Mouse (Mus musculus): ENCODE measurements around the gene Nras. TPM values are rescaled to one million over a fixed set of nuclear protein-coding genes. Genes with fewer than 3 reads are reported as not detected.
A peak's percentile ranks its signal among the peaks of the same experiment; 100 is the strongest.

Nras gene
- polyA plus RNA-seq, 1 experiment, result not detected

- TF ChIP-seq POLR2A (IDR thresholded peaks at IDR 0.05; ENCODE audit: insufficient read depth, low read depth, low read length) (no peak), CTCF (IDR thresholded peaks at IDR 0.05; ENCODE audit: insufficient read depth, low read depth, low read length) (no peak)
- H3K4me3 ChIP-seq (ENCODE audit: insufficient read depth, low read depth, low read length), result no peak overlapping the region
- no peaks in the 10 kb centered on the region for H3K4me1 ChIP-seq (ENCODE audit: control insufficient read depth, insufficient read depth, low read length)
- 89% methylated on average over 17 of the region's 17 CpGs for WGBS
- no peak overlapping the region for H3K27ac ChIP-seq (ENCODE audit: insufficient read depth, low read depth, low read length)
These were observed 23.9 kb downstream of the Nras start for GRCm38 (mm10) chr3:103081861-103082453.

GRCm38 (mm10) chr3:103082761-103083160, 24.7 kb downstream of the Nras start:
- Histone ChIP-seq H3K27ac (ENCODE audit: insufficient read depth, low read depth, low read length) (no peak overlapping the region), H3K4me1 (ENCODE audit: control insufficient read depth, insufficient read depth, low read length) (no peaks in the 10 kb centered on the region), H3K4me3 (ENCODE audit: insufficient read depth, low read depth, low read length) (no peak overlapping the region)
- TF ChIP-seq POLR2A (IDR thresholded peaks at IDR 0.05; ENCODE audit: insufficient read depth, low read depth, low read length), result no peak
- TF ChIP-seq CTCF (IDR thresholded peaks at IDR 0.05; ENCODE audit: insufficient read depth, low read depth, low read length), result no peak
- 89% methylated on average over 5 of the region's 5 CpGs for WGBS

- no peaks in the 10 kb centered on the region for H3K4me1 ChIP-seq (ENCODE audit: control insufficient read depth, insufficient read depth, low read length)
- no peak overlapping the region for H3K27ac ChIP-seq (ENCODE audit: insufficient read depth, low read depth, low read length)
- WGBS, result 79% methylated on average over 3 of the region's 3 CpGs
- TF ChIP-seq CTCF (IDR thresholded peaks at IDR 0.05; ENCODE audit: insufficient read depth, low read depth, low read length), result no peak
- TF ChIP-seq POLR2A (IDR thresholded peaks at IDR 0.05; ENCODE audit: insufficient read depth, low read depth, low read length), result no peak
- H3K4me3 ChIP-seq (ENCODE audit: insufficient read depth, low read depth, low read length), result no peak overlapping the region
These were observed 27.9 kb downstream of the Nras start for GRCm38 (mm10) chr3:103085986-103086385.

GRCm38 (mm10) chr3:103091753-103092152, 33.7 kb downstream of the Nras start:
- Histone ChIP-seq H3K4me3 (ENCODE audit: insufficient read depth, low read depth, low read length) (no peak overlapping the region), H3K4me1 (ENCODE audit: control insufficient read depth, insufficient read depth, low read length) (no peaks in the 10 kb centered on the region), H3K27ac (ENCODE audit: insufficient read depth, low read depth, low read length) (no peak overlapping the region)
- TF ChIP-seq CTCF (IDR thresholded peaks at IDR 0.05; ENCODE audit: insufficient read depth, low read depth, low read length) (no peak), POLR2A (IDR thresholded peaks at IDR 0.05; ENCODE audit: insufficient read depth, low read depth, low read length) (no peak)
- WGBS, result 100% methylated on average over 2 of the region's 2 CpGs

GRCm38 (mm10) chr3:103098662-103099061, 40.6 kb downstream of the Nras start:
- TF ChIP-seq CTCF (IDR thresholded peaks at IDR 0.05; ENCODE audit: insufficient read depth, low read depth, low read length) (no peak), POLR2A (IDR thresholded peaks at IDR 0.05; ENCODE audit: insufficient read depth, low read depth, low read length) (no peak)
- no peak overlapping the region for H3K4me3 ChIP-seq (ENCODE audit: insufficient read depth, low read depth, low read length)
- peaks cover 13% of the 10 kb centered on the region for H3K4me1 ChIP-seq (ENCODE audit: control insufficient read depth, insufficient read depth, low read length)
- no peak overlapping the region for H3K27ac ChIP-seq (ENCODE audit: insufficient read depth, low read depth, low read length)
- WGBS, result 83% methylated on average over 23 of the region's 23 CpGs

- Histone ChIP-seq H3K27ac (ENCODE audit: insufficient read depth, low read depth, low read length) (no peak overlapping the region), H3K4me1 (ENCODE audit: control insufficient read depth, insufficient read depth, low read length) (peaks cover 13% of the 10 kb centered on the region), H3K4me3 (ENCODE audit: insufficient read depth, low read depth, low read length) (no peak overlapping the region)
- 88% methylated on average over 6 of the region's 6 CpGs for WGBS
- TF ChIP-seq CTCF (IDR thresholded peaks at IDR 0.05; ENCODE audit: insufficient read depth, low read depth, low read length) (no peak), POLR2A (IDR thresholded peaks at IDR 0.05; ENCODE audit: insufficient read depth, low read depth, low read length) (no peak)
These were observed 41.6 kb downstream of the Nras start for GRCm38 (mm10) chr3:103099667-103100066.

- Histone ChIP-seq H3K4me1 (ENCODE audit: control insufficient read depth, insufficient read depth, low read length) (peaks cover 13% of the 10 kb centered on the region), H3K27ac (ENCODE audit: insufficient read depth, low read depth, low read length) (no peak overlapping the region), H3K4me3 (ENCODE audit: insufficient read depth, low read depth, low read length) (no peak overlapping the region)
- 59% methylated on average over 2 of the region's 2 CpGs for WGBS
- TF ChIP-seq CTCF (IDR thresholded peaks at IDR 0.05; ENCODE audit: insufficient read depth, low read depth, low read length) (no peak), POLR2A (IDR thresholded peaks at IDR 0.05; ENCODE audit: insufficient read depth, low read depth, low read length) (no peak)
These were observed 42.6 kb downstream of the Nras start for GRCm38 (mm10) chr3:103100735-103101134.

- TF ChIP-seq POLR2A (IDR thresholded peaks at IDR 0.05; ENCODE audit: insufficient read depth, low read depth, low read length) (no peak), CTCF (IDR thresholded peaks at IDR 0.05; ENCODE audit: insufficient read depth, low read depth, low read length) (no peak)
- Histone ChIP-seq H3K4me3 (ENCODE audit: insufficient read depth, low read depth, low read length) (no peak overlapping the region), H3K27ac (ENCODE audit: insufficient read depth, low read depth, low read length) (no peak overlapping the region), H3K4me1 (ENCODE audit: control insufficient read depth, insufficient read depth, low read length) (peaks cover 13% of the 10 kb centered on the region)
- 58% methylated on average over 5 of the region's 5 CpGs for WGBS
These were observed 43.1 kb downstream of the Nras start for GRCm38 (mm10) chr3:103101194-103101593.

- WGBS, result 2% methylated on average over 14 of the region's 14 CpGs
- Histone ChIP-seq H3K4me3 (ENCODE audit: insufficient read depth, low read depth, low read length) (peak overlapping the region; percentile 61), H3K4me1 (ENCODE audit: control insufficient read depth, insufficient read depth, low read length) (peaks cover 13% of the 10 kb centered on the region), H3K27ac (ENCODE audit: insufficient read depth, low read depth, low read length) (no peak overlapping the region)
- TF ChIP-seq CTCF (IDR thresholded peaks at IDR 0.05; ENCODE audit: insufficient read depth, low read depth, low read length), result no peak
- no peak for TF ChIP-seq POLR2A (IDR thresholded peaks at IDR 0.05; ENCODE audit: insufficient read depth, low read depth, low read length)
These were observed 43.8 kb downstream of the Nras start for GRCm38 (mm10) chr3:103101909-103102308.

Data from olfactory bulb, adult 2 months (tissue).